Mouse (Mus musculus) MEL (cell line): Measurements from ENCODE around the gene Ocrl.

Source experiments
- CHD1 ChIP-seq: IDR thresholded peaks from 2 replicates; pipeline ENCODE4 v1.6.1; 2012; ENCODE audit warnings: low read depth, mild to moderate bottlenecking, inconsistent platforms, low read length, improper control_type of control experiment
- CHD2 ChIP-seq: IDR thresholded peaks from 2 replicates; pipeline ENCODE4 v1.6.1; 2011; ENCODE audit warnings: low read length, improper control_type of control experiment
- CTCF ChIP-seq, 3 experiments: IDR thresholded peaks in 2 of 3; conservative IDR thresholded peaks in 1 of 3; 2 replicates each; pipeline ENCODE4 v1.5.1; 2011 to 2012; ENCODE audit warnings: low read length in 3 of 3, low read depth in 2 of 3, mild to moderate bottlenecking in 2 of 3, improper control_type of control experiment in 1 of 3, inconsistent platforms in 1 of 3, mixed read lengths in 1 of 3, moderate library complexity in 1 of 3; ENCODE audit not compliant: control insufficient read depth in 1 of 3, insufficient read depth in 1 of 3, poor library complexity in 1 of 3, severe bottlenecking in 1 of 3
- EP300 ChIP-seq, 2 experiments: IDR thresholded peaks; 2 replicates each; pipeline ENCODE4 v1.6.1; 2011; ENCODE audit warnings: improper control_type of control experiment in 2 of 2, low read length in 2 of 2, low read depth in 1 of 2, mild to moderate bottlenecking in 1 of 2
- MAFK ChIP-seq: IDR thresholded peaks from 2 replicates; pipeline ENCODE4 v1.6.1; 2011; ENCODE audit warnings: low read depth, mild to moderate bottlenecking, low read length, improper control_type of control experiment, borderline replicate concordance
- MEF2A ChIP-seq: IDR thresholded peaks from 2 replicates; pipeline ENCODE4 v1.6.1; 2014; ENCODE audit warnings: low read depth, mild to moderate bottlenecking, inconsistent platforms, low read length, improper control_type of control experiment; ENCODE audit not compliant: poor library complexity, insufficient replicate concordance, severe bottlenecking; ENCODE audit errors: extremely low read depth
- MYC ChIP-seq: IDR thresholded peaks from 2 replicates; pipeline ENCODE4 v1.6.1; 2011; ENCODE audit warnings: low read depth, mild to moderate bottlenecking, low read length, improper control_type of control experiment, moderate library complexity
- NELFE ChIP-seq: IDR thresholded peaks from 2 replicates; pipeline ENCODE4 v1.6.1; 2011; ENCODE audit warnings: low read depth, low read length, improper control_type of control experiment
- NRF1 ChIP-seq: IDR thresholded peaks from 2 replicates; pipeline ENCODE4 v1.6.1; 2014; ENCODE audit warnings: low read depth, mild to moderate bottlenecking, inconsistent platforms, low read length, improper control_type of control experiment, moderate library complexity; ENCODE audit not compliant: poor library complexity, insufficient read depth, severe bottlenecking
- POLR2A ChIP-seq, 2 experiments: IDR thresholded peaks; 2 replicates each; pipeline ENCODE4 v1.6.1; 2011 to 2012; ENCODE audit warnings: low read length in 2 of 2, mild to moderate bottlenecking in 2 of 2, control low read depth in 1 of 2, improper control_type of control experiment in 1 of 2, low read depth in 1 of 2, moderate library complexity in 1 of 2; ENCODE audit not compliant: control insufficient read depth in 1 of 2, insufficient read depth in 1 of 2, poor library complexity in 1 of 2
- POLR2AphosphoS5 ChIP-seq: IDR thresholded peaks from 2 replicates; pipeline ENCODE4 v1.6.1; 2012; ENCODE audit warnings: low read depth, borderline replicate concordance, mild to moderate bottlenecking, inconsistent platforms, low read length, moderate library complexity, mixed read lengths
- RCOR1 ChIP-seq: IDR thresholded peaks from 2 replicates; pipeline ENCODE4 v1.6.1; 2012; ENCODE audit warnings: low read depth, mild to moderate bottlenecking, inconsistent platforms, low read length, improper control_type of control experiment
- USF2 ChIP-seq, 2 experiments: IDR thresholded peaks; 2 replicates each; pipeline ENCODE4 v1.6.1; 2011 to 2012; ENCODE audit warnings: improper control_type of control experiment in 2 of 2, low read length in 2 of 2, borderline replicate concordance in 1 of 2, inconsistent platforms in 1 of 2, low read depth in 1 of 2, mild to moderate bottlenecking in 1 of 2; ENCODE audit not compliant: insufficient read depth in 1 of 2
- ZNF384 ChIP-seq: IDR thresholded peaks from 2 replicates; pipeline ENCODE4 v1.6.1; 2012; ENCODE audit warnings: low read depth, mild to moderate bottlenecking, inconsistent platforms, low read length, improper control_type of control experiment

DNA sequence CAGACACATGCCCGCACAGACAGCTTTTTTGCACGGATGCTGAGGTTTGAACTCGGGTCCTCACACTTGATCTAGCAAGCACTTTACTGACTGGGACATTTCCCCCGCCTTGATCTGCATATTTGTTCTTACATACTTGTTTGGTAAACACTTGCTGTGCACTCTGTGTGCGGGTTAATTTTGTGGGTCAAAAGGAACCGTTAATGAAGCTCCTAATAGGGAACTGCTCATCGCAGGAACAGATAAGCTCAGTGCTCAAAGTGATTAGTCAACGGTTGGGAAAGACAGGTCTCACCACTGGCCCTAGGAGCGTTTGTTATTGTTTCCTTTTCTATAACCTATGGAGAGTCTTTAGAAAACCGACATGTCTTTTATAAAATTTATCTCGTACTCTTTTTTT, 22.2 kb downstream of the Ocrl start:
- no peak for TF ChIP-seq CTCF (IDR thresholded peaks at IDR 0.05 in 2 of 3, conservative IDR thresholded peaks at IDR 0.05 in 1 of 3; ENCODE audit: control insufficient read depth in 1 of 3, insufficient read depth in 1 of 3, low read depth in 2 of 3, low read length in 3 of 3, poor library complexity in 1 of 3, severe bottlenecking in 1 of 3)
- peak; percentile 77 to 90 for TF ChIP-seq EP300 (IDR thresholded peaks at IDR 0.05; ENCODE audit: low read depth in 1 of 2, low read length in 2 of 2)
- no peak for TF ChIP-seq MEF2A
- TF ChIP-seq POLR2A (IDR thresholded peaks at IDR 0.05; ENCODE audit: control insufficient read depth in 1 of 2, insufficient read depth in 1 of 2, low read depth in 1 of 2, low read length in 2 of 2, poor library complexity in 1 of 2) = no peak
- TF ChIP-seq POLR2AphosphoS5 = no peak
- no peak for TF ChIP-seq MAFK
- TF ChIP-seq MYC = no peak
- TF ChIP-seq CHD1 = no peak
- TF ChIP-seq ZNF384 = no peak
- no peak for TF ChIP-seq CHD2
- TF ChIP-seq RCOR1 = peak; percentile 48; the same call in 1 of the 2 replicates
- TF ChIP-seq NRF1 = no peak
- TF ChIP-seq NELFE = no peak
- TF ChIP-seq USF2 (IDR thresholded peaks at IDR 0.05; ENCODE audit: borderline replicate concordance in 1 of 2, insufficient read depth in 1 of 2, low read depth in 1 of 2, low read length in 2 of 2) = no peak
